14 mouse cellular contexts compared by ENCODE assay signal in the genomic region with DNA sequence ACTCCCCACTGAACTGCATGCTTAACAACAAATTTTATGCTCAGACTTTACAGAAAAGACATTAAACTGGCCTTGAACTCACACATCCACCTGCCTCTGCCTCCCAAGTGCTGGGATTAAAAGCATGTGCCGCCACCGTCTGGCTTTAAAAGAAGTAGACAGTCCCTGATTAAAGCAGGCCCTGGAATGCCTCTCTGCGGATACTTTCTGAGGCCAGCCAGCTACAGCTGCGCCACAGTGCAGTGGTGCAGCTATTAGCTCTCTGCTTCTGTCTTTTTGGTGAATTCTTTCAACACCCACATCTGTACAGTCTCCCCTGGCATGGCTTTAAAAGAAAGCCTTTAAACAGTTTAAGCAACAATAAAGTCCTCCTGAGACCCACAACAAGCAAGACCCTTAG. TPM values are rescaled to one million over a fixed set of nuclear protein-coding genes. Genes with fewer than 3 reads are reported as not detected.
"Had no signal": no experiment of that assay in that cellular context is flagged by ENCODE, and none has a peak within 500 bp of the region (broad histone marks: within the 10 kb centered on the region; RNA-seq: fewer than 3 reads in every experiment).

No protein-coding gene starts in this region.

- H3K9me3 ChIP-seq: liver, embryonic 12.5 days; megakaryocyte, embryonic 14.5 days; midbrain, embryonic 12.5 days; neural tube, embryonic 13.5 days; stomach, embryonic 15.5 days had no signal

- H3K36me3 ChIP-seq: liver, embryonic 12.5 days; midbrain, embryonic 12.5 days; neural tube, embryonic 13.5 days; stomach, embryonic 15.5 days had no signal

- DNase-seq: kidney, postnatal 14 days; left cerebral cortex, postnatal 4 days; lung, embryonic 14.5 days; lung, postnatal 10 days; right cerebral cortex, postnatal 14 days; thymus, postnatal 36 days had no signal

- ATAC-seq: liver, embryonic 12.5 days; midbrain, embryonic 16.5 days had no signal

- H3K27me3 ChIP-seq: midbrain, embryonic 12.5 days; neural tube, embryonic 13.5 days; stomach, embryonic 15.5 days had no signal

- H3K4me3 ChIP-seq: liver, embryonic 12.5 days; midbrain, embryonic 12.5 days; neural tube, embryonic 13.5 days; stomach, embryonic 15.5 days had no signal

- H3K4me1 ChIP-seq: liver, embryonic 12.5 days; midbrain, embryonic 12.5 days; stomach, embryonic 15.5 days had no signal

- H3K9ac ChIP-seq: liver, embryonic 12.5 days; lung, embryonic 14.5 days; midbrain, embryonic 12.5 days; neural tube, embryonic 13.5 days; stomach, embryonic 15.5 days had no signal

- H3K27ac ChIP-seq: liver, embryonic 12.5 days; macrophage; midbrain, embryonic 12.5 days; neural tube, embryonic 13.5 days; stomach, embryonic 15.5 days had no signal

- H3K4me2 ChIP-seq: liver, embryonic 12.5 days; lung, embryonic 14.5 days; midbrain, embryonic 12.5 days; neural tube, embryonic 13.5 days; stomach, embryonic 15.5 days had no signal

RNA-seq across cellular contexts. Expression of a gene that starts 8.2 kb away (rescaled TPM):
- polyA plus RNA-seq: macrophage; thymus, postnatal 0 days had no signal
